Mouse (Mus musculus) B cell, adult 2 months (primary cell): ENCODE data around the gene Mmd.

Experiments
- DNase-seq, 2 experiments: peaks; one replicate each; pipeline ENCODE4 v3.0.0; 2022

Gene Mmd

DNA sequence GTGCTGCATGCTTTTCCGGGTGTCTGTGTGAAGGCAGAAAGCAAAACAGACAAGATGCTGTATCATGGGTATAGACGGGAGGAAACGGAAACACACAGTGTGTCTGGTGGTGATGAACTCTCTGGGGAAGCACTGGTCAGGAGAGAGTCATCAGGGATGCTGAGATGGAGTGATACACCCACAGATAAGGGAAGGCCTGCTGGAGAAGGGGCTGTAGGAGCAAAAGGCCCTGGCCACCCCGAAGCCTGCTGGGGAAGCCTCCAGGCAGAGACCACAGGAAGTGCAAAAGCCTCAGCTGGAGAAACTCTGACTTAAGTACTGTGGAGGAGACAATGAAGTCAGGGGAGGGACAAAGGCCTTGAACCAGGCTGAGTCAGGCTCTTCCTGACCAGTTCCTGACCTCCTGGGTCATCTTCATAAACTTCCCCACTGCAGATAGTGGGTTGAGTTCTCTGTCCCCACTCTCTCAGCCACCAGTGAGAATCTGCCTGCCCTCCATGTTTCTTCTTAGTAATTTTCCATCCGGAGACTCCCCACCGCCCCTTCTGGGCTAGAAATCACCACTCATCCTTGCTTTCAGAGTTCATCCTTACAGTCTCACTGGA, 37.4 kb downstream of the Mmd start:
- DNase-seq = no peak

DNA sequence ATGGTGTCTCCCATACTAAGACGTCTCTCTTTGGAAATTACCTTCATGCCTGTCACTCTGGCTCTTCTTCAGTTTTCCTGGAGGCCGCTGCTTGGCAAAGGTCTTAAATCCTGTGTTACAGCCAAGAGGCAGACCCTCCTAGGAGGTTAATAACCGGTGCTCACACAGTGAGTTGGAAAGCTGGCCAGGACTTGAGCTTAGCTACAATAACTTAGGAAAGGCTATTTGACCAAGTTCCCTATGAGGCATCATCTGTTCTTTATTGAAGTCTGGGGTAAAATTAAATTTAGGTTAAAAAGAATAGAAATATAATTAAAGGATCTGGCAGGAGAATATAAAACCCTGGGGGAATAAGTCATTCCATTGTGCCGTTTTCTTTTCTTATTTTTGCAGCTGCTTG, 41.9 kb downstream of the Mmd start:
- DNase-seq = no peak

DNA sequence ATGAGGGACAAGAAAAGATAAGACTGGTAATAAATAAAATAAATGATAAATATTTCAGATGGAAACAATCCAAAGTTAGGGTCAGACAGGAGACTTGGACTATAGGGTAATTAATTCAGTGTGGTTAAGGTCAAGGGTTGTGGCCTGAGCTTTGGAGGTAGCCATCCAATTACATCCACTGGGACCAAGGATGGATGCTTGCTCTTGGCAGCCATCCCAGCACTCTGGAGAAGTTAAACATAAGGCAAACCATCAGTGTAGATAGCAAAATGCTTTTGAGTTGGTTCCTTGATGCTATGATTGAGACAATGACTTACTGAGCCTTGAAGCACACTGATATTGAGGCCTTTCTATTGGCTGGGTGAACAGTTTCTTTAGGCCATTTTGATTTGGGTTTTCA, 43.5 kb downstream of the Mmd start:
- DNase-seq = no peak

DNA sequence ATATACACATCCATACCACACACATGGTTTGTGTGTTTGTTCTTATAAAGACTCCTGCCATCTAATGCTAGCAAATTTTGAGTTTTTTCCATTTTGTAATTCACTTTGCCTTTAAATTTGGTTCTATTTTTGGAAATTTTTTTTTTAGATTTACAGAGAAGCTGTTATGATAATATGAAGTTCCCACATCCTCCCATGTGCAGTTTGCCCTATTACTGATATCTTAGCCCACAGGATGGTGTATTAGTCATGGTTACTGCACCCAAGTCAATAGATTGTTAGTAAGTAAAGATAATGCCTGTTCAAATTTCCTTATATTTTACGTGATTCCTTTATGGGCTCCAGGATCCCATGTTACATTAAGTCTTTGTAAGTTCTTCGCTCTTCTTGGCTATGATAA, 45.4 kb downstream of the Mmd start:
- no peak for DNase-seq

DNA sequence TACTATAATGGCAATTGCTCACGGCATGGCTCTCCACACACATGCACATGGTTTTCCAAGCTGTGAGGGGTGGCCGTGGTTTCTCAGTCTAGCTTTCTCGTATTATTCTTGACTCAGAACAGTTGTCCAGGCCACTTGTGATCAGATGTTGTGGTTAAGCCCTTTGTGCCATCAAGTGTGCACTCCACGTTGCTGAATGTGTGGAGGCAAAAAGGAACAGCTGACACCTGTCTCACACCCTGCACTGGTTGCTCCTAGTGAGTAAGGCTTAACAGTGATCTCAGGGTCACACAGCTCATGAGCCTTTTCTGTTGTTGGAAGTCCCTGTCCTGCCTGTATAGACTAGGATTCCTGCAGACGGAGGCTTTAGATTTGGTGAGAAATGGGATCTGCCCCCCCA, 56.8 kb downstream of the Mmd start:
- no peak for DNase-seq

DNA sequence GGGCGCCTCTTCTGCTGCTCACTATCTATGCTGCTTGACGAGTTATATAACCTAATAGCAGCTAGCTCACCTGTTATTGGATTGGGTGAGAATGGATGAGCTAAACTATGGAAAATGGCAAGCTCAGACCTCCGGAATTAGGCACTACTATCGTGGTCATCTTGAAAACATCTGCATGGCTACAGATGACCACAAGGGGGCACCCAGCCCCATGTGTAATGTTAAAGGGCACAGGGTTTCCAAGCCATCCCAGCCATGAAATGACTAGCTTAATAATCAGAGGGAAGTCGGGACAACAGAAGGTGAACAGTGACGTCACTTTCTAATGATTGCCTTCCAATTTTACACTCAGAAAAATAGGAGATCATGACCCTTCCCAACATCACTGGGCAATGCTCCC, 57.7 kb downstream of the Mmd start:
- peak; percentile 41 to 47 for DNase-seq

DNA sequence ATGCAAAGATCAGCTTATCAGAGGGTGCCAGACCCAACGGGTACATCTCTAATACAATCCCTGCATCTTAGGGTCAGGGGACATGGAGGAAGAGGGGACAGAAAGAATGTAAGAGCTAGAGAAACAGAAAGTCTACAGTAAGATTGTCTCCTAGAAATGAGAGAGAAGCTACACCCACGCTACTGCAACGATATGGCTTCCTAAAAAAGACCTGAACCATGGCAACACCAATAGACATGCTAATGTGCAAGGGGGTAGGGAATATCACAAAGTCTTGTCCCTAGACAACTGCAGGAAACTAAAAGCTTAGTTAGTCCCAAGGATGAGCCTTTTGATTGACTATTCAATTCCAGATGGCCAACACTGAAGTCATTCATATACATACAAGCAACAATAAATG, 65.3 kb downstream of the Mmd start:
- no peak for DNase-seq

DNA sequence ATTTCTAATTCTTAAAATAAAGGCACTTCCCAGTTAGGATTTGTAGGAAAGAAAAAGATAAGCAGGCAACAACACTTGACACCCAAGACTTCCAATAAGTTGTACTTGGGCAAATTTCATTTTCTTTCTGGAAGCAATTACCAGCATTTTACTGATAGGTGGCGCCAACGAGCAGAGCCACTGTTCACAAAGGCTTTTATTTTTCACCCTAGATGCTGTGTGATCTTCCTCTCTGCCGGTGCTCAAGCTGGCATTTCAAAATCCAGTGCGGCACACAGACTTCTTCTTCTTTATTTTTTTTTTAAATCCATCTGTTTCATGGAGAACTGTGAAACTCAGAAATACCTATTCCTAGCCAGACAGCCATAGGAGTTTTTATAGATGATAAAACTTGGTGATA, 68.2 kb downstream of the Mmd start:
- peak; percentile 23 to 27 for DNase-seq

DNA sequence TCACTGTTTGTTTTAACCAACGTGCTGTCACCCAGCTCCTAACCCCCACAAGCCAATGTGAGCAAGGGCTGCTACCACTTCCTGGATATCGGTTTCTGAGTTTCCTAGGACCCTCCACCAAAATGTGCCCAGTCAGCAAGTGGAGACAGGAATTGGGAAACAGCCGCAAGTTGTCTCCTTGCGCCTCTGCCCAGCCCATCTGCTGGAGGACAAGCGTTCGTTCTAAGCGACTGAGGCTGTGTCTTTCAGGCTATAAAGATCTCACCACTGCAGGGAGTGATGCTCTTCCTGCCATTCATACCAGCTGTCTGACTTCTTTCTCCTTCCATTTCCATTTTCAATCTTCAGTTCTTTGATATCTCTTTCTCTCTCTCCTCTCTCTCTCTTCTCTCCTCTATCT, 71.7 kb downstream of the Mmd start:
- DNase-seq = no peak

DNA sequence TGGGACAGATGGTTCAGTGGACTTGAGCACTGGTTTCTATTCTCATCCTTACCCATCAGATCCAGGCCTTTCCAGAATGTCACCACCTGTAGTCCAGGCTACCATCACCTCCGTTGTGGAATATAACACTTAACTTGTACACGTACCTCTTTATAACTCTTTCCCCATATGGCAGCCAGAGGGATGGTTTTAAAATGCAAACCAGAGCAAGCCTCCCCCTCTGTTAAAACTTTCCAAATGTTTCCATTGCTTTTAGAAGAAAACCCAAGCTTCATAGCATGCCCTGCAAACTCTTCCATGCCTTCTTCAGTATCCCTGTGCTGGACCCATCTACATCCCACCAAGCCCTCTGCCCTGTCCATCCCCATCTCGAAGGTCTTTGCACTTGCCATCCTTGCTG, 75.3 kb downstream of the Mmd start:
- DNase-seq = no peak

DNA sequence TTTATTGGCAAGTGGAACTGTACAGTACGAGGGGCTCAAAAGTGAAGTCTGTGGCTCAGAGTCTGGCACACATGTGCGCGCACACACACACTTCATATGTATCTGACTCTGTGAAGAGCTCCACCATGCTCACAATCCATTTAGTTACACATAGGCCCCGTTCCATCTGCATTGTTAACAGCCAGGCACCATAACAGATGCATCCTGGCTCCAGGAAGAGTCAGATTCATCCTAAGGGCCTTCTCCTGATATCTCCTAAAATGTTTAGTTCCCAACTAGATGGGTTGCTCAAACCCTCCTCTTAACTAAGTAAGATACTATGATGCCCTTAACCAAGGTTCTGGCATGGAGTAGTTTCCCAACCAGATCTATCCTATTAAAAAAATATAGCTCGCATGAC, 76.9 kb downstream of the Mmd start:
- no peak for DNase-seq

DNA sequence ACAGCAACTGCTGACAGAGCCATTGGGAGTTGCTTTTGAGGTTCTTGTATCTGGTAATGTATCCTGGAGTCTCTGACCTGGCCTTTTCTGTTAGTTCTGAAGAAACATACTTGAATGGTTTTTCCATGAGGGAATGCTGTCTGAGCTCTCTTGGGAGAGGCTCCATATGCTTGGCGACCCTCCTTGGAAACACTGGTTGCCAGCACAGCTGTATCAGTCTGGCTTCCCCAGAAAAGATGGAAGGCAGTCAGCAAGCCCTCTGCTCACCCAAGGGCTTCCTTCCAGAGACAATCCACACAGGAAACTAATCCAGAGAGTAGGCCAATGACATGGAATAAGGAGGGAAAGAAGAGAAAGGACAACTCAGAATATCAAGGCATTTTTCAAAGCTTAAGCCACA, 77.6 kb downstream of the Mmd start:
- no peak for DNase-seq
